Mouse (Mus musculus): ENCODE results near the gene Tnni3. TPM values are rescaled to one million over a fixed set of nuclear protein-coding genes. Genes with fewer than 3 reads are reported as not detected.
A peak's percentile ranks its signal among the peaks of the same experiment; 100 is the strongest.
"Not testable (repeated sequence)": the region's sequence is repeated elsewhere in the genome, so short reads cannot be mapped to it uniquely, and the experiment has no call there.

Gene Tnni3
- 5.8 and 6.1 TPM in 2 replicates for polyA plus RNA-seq (2015; fragmentation: Nextera tagmentation; extraction: Ambion mirVana)

DNA sequence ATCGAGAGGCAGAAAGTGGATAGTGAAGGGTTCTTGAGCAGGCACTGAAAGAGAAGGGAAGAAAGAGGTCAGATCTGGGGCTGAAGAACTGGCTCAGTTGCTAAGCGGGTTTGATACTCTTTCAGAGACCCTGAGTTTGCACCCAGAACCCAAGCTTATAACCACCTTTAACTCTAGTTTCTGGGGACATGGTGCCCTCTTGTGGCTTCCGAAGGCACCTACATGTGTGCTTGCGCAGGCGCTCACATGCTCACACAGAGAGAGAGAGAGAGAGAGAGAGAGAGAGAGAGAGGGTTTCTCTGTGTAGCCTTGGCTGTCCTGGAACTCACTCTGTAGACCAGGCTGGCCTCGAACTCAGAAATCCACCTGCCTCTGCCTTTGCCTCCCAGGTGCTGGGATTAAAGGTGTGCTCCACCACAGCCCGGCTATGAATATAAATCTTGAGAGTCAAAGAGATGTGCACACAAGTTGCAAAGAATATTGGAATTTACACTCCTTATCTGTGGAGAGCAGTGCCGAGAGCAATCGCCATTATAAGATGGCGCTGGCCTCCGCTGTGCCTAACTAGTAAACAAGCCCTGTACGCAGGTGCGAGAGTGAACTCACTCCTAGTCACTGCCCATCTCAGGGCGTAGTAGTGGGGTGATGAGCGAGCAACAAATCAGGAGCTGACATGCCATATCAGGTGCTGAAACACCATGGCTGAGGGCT lies at the start of gene Tnni3:
TSS of gene Tnni3 (minus strand) at position 18 of the 711 bp plus-strand sequence.
- 65% methylated on average over 15 of the region's 15 CpGs for WGBS
- not testable (repeated sequence) for H3K4me2 ChIP-seq (replicated peaks; ENCODE audit: low read depth, low read length); H3K36me3 ChIP-seq (ENCODE audit: insufficient read depth, low read length); H3K9ac ChIP-seq (replicated peaks; ENCODE audit: low read length); H3K9me3 ChIP-seq (ENCODE audit: low read length); H3K27ac ChIP-seq (ENCODE audit: low read length); H3K27me3 ChIP-seq (ENCODE audit: insufficient read depth, low read length); H3K4me3 ChIP-seq (ENCODE audit: low read length); ATAC-seq (ENCODE audit: low FRiP score, low TSS enrichment)
- peaks cover 17% of the 10 kb centered on the region for H3K4me1 ChIP-seq (ENCODE audit: insufficient read depth, low read length)

DNA sequence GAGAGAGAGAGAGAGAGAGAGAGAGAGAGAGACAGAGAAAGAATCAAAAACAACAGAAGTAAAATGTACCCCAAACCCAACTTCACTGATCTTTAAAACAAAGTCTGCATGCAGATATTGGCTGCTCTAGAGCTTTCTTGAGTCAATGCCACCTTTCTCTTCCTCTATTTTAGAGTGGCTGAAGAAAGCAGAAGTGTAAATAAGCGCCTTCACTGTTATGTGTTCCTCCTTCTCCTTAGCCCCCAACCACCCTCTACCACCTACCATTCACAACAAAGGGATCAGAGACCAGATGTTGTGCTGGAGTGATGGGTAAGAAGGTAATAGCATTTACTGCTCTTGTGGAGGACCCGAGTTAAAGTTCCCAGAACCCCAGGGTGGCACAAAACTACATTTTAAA lies 48.3 kb upstream of the Tnni3 start:
- not testable (repeated sequence) for H3K36me3 ChIP-seq (ENCODE audit: insufficient read depth, low read length); H3K27ac ChIP-seq (ENCODE audit: low read length); H3K4me2 ChIP-seq (replicated peaks; ENCODE audit: low read depth, low read length); H3K9ac ChIP-seq (replicated peaks; ENCODE audit: low read length); ATAC-seq (ENCODE audit: low FRiP score, low TSS enrichment); H3K4me1 ChIP-seq (ENCODE audit: insufficient read depth, low read length); H3K27me3 ChIP-seq (ENCODE audit: insufficient read depth, low read length); H3K4me3 ChIP-seq (ENCODE audit: low read length); H3K9me3 ChIP-seq (ENCODE audit: low read length)
- 87% methylated on average over 2 of the region's 2 CpGs for WGBS

DNA sequence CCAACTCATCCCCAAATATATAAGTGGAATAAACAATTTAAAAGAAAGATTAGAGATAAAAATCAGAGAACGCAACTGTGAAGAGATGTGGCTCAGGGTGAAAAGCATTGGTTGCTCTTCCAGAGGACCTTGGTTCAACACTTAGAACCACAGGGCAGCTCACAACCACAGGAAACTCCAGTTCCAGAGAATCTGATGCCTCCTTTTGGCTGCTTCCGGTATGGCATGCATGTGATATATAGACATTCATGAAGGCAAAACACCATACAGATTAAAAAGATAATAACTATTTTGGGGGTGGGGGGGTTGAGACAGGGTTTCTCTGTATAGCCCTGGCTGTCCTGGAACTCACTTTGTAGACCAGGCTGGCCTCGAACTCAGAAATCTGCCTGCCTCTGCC lies 38.6 kb upstream of the Tnni3 start:
- 87% methylated on average over 3 of the region's 3 CpGs for WGBS
- Histone ChIP-seq H3K4me3 (ENCODE audit: low read length) (no peak overlapping the region), H3K9me3 (ENCODE audit: low read length) (no peaks in the 10 kb centered on the region), H3K4me1 (ENCODE audit: insufficient read depth, low read length) (no peaks in the 10 kb centered on the region), H3K27ac (ENCODE audit: low read length) (no peak overlapping the region), H3K36me3 (ENCODE audit: insufficient read depth, low read length) (no peaks in the 10 kb centered on the region), H3K4me2 (replicated peaks; ENCODE audit: low read depth, low read length) (no peak overlapping the region), H3K27me3 (ENCODE audit: insufficient read depth, low read length) (no peaks in the 10 kb centered on the region), H3K9ac (replicated peaks; ENCODE audit: low read length) (no peak overlapping the region)
- ATAC-seq (ENCODE audit: low FRiP score, low TSS enrichment), result no peak

DNA sequence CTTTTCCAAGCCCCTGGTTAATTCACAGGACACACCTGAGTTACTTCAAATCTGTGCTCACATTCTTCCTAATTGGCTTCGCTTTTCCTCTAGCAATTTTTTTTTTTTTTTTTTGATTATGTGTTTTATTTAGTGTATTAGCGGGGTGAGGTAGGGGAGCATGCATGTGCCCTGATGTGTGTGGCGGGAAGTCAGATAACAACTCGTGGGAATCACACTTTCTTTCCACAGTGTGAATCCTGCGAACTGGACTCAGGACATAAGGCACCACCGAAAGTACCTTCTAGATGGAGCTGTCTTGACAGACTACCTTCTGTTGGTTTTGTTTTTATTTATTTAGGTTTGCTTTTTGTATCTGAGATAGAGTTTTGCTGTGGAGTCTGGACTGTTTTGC lies 33.1 kb upstream of the Tnni3 start:
- Histone ChIP-seq H3K27ac (ENCODE audit: low read length) (no peak overlapping the region), H3K9me3 (ENCODE audit: low read length) (no peaks in the 10 kb centered on the region), H3K4me1 (ENCODE audit: insufficient read depth, low read length) (no peaks in the 10 kb centered on the region), H3K36me3 (ENCODE audit: insufficient read depth, low read length) (no peaks in the 10 kb centered on the region), H3K9ac (replicated peaks; ENCODE audit: low read length) (no peak overlapping the region), H3K4me2 (replicated peaks; ENCODE audit: low read depth, low read length) (no peak overlapping the region), H3K4me3 (ENCODE audit: low read length) (no peak overlapping the region), H3K27me3 (ENCODE audit: insufficient read depth, low read length) (no peaks in the 10 kb centered on the region)
- no peak for ATAC-seq (ENCODE audit: low FRiP score, low TSS enrichment)
- 73% methylated on average over 6 of the region's 6 CpGs for WGBS

DNA sequence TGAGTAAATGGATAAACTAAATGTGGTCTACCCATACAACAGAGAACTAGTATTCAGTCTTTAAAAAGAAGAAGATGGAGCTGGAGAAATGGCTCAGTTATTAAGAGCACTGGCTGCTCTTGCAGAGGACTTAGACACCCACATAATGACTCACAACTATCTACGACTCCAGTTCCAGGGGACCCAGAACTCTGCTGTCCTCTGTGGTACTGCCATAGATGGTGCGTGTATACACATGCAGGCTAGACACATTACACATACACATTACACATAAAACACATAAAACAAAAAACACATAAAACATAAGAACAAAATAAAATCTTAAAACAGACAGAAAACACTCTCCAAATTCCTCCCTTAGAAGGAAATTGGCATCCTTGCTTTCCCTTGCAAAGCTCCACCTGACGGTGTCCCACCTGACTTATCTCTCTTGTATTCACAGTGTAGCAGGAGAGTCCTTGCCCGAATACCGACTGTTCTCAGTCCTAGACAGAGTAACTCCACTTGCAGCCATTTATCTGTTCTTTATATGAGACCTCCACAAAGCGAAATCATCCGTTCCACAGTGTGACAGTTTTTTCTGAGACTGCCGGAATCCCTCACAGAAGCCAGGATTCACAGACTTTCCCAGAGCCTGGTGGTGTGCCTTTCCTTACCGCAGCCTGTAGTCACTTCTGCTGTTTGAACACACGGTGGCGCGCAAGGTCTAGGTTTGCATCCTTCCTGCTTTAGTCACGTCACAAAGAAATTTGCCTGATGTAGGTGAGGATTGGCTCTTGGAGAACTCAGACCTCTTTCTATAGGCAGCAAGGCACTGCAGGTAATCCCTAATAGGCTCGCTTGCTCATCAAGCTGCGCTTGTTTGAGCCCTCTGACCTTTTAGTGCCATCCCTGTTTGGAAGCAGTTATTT lies 32.5 kb upstream of the Tnni3 start:
- no peaks in the 10 kb centered on the region for H3K9me3 ChIP-seq (ENCODE audit: low read length)
- H3K27me3 ChIP-seq (ENCODE audit: insufficient read depth, low read length), result no peaks in the 10 kb centered on the region
- 21% methylated on average over 15 of the region's 15 CpGs for WGBS
- H3K4me3 ChIP-seq (ENCODE audit: low read length), result no peak overlapping the region
- peak; percentile 93 for ATAC-seq (ENCODE audit: low FRiP score, low TSS enrichment)
- H3K27ac ChIP-seq (ENCODE audit: low read length), result no peak overlapping the region
- no peaks in the 10 kb centered on the region for H3K4me1 ChIP-seq (ENCODE audit: insufficient read depth, low read length)
- H3K4me2 ChIP-seq (replicated peaks; ENCODE audit: low read depth, low read length), result no peak overlapping the region
- no peaks in the 10 kb centered on the region for H3K36me3 ChIP-seq (ENCODE audit: insufficient read depth, low read length)
- no peak overlapping the region for H3K9ac ChIP-seq (replicated peaks; ENCODE audit: low read length)

DNA sequence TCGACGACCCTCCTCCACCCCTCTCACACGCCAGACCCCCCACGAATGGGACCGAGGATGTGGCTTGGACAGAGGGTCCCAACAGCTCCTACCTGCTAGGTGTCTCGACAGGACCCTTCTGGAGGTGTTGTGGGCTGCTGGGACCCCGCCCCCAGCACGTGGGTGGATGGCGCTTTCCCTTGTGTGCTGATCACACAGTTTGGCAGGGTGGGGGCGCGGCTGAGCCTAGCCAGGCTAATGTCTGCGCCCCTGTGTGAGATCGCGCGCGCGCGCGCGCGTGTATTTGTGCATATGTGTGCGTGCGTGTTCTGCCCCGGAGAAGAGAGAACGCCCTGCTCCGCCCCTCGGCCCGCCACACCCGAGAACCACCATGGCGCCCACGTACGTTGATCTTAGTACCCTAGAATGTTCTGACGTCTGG lies 23.2 kb upstream of the Tnni3 start, which contains the start of gene Syt5:
TSS of gene Syt5 (minus strand) at position 321 of the 421 bp plus-strand sequence.
- Histone ChIP-seq H3K27me3 (ENCODE audit: insufficient read depth, low read length) (no peaks in the 10 kb centered on the region), H3K4me2 (replicated peaks; ENCODE audit: low read depth, low read length) (peak within 1 kb of the TSS; percentile 66), H3K4me1 (ENCODE audit: insufficient read depth, low read length) (peaks cover 14% of the 10 kb centered on the region), H3K27ac (ENCODE audit: low read length) (no peak within 1 kb of the TSS), H3K9me3 (ENCODE audit: low read length) (no peaks in the 10 kb centered on the region), H3K9ac (replicated peaks; ENCODE audit: low read length) (peak within 1 kb of the TSS; percentile 48), H3K4me3 (ENCODE audit: low read length) (peak within 1 kb of the TSS; percentile 44), H3K36me3 (ENCODE audit: insufficient read depth, low read length) (no peaks in the 10 kb centered on the region)
- 7% methylated on average over 33 of the region's 33 CpGs for WGBS
- peak; percentile 49; the same call in 1 of the 2 replicates for ATAC-seq (ENCODE audit: low FRiP score, low TSS enrichment)

DNA sequence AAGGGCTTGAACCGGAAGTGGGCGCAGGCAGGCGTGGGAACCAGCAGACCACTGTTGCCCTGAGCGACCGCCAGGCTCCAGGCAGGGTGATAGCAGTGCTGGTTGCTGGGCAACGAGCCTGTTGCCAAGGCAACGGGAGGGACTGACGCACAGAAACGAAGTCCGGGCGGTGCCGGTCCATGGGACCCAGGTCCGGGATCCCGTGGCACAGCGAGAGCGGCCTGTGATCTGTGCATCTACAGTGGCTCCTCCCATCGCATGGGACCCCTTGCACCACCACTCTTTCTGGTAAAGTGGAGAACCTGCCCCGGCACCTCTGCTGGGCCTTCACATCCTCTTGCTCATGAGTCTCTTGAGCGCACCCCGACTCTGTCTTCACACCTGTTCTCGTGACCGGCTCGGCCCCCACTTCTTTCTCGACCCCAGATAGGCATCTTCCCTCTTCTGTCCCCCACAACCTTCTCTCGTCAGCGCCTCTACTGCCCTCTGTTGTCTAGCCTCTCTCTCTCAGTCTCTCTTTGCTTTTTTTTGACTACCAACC lies 22.6 kb upstream of the Tnni3 start:
- Histone ChIP-seq H3K4me1 (ENCODE audit: insufficient read depth, low read length) (peaks cover 14% of the 10 kb centered on the region), H3K36me3 (ENCODE audit: insufficient read depth, low read length) (no peaks in the 10 kb centered on the region), H3K4me2 (replicated peaks; ENCODE audit: low read depth, low read length) (peak overlapping the region; percentile 66), H3K27ac (ENCODE audit: low read length) (no peak overlapping the region), H3K9ac (replicated peaks; ENCODE audit: low read length) (0 out of 2 replicates have a peak overlapping the region, but pooled peaks have one; percentile 41), H3K9me3 (ENCODE audit: low read length) (no peaks in the 10 kb centered on the region), H3K4me3 (ENCODE audit: low read length) (peak overlapping the region; percentile 44), H3K27me3 (ENCODE audit: insufficient read depth, low read length) (no peaks in the 10 kb centered on the region)
- WGBS, result 3% methylated on average over 26 of the region's 26 CpGs
- ATAC-seq (ENCODE audit: low FRiP score, low TSS enrichment), result peak; percentile 80

DNA sequence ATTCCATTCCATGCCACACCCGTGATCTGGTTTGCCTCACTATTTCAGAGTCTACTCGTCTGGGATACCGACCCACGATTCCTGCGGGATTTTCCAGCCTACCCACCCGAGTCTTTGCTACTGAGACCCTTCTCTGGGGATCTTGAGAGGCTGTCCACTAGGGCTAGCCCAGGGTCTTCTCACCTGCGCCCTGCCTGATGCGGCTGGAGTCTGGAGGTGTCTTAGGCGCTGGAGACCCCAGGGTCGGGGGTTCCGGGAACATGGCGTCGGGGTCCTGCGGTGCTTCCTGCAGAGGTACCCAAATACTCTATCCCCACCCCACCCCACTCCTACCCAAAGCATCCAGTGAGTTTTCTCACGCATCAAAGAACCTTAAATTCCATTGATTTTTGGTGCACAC lies 22.0 kb upstream of the Tnni3 start:
- H3K9me3 ChIP-seq (ENCODE audit: low read length), result no peaks in the 10 kb centered on the region
- H3K27me3 ChIP-seq (ENCODE audit: insufficient read depth, low read length), result no peaks in the 10 kb centered on the region
- H3K9ac ChIP-seq (replicated peaks; ENCODE audit: low read length), result no peak overlapping the region
- no peaks in the 10 kb centered on the region for H3K36me3 ChIP-seq (ENCODE audit: insufficient read depth, low read length)
- H3K4me1 ChIP-seq (ENCODE audit: insufficient read depth, low read length), result peaks cover 14% of the 10 kb centered on the region
- H3K27ac ChIP-seq (ENCODE audit: low read length), result no peak overlapping the region
- 0 out of 2 replicates have a peak, but pooled peaks have one; percentile 3 for ATAC-seq (ENCODE audit: low FRiP score, low TSS enrichment)
- 78% methylated on average over 15 of the region's 15 CpGs for WGBS
- H3K4me3 ChIP-seq (ENCODE audit: low read length), result no peak overlapping the region
- H3K4me2 ChIP-seq (replicated peaks; ENCODE audit: low read depth, low read length), result peak overlapping the region; percentile 66

DNA sequence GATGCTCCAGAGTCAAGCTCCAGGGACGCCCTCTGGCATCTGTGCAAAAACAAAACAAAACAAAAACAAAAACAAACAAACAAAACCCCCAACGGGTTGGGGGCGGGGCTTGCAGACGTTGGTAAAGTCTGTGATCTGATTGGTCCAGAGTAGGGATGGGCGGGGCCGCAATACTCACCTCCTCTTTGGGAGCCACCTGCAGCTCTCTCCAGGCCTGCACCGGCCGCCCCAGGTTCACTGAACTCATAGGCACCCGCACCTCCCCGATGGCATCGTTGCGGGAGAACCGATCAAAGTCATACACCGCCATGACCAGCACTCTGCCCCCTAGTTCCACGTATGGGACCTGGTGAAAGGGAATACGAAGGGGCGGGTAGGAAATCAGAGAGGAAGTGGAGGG lies 18.0 kb upstream of the Tnni3 start:
- Histone ChIP-seq H3K4me2 (replicated peaks; ENCODE audit: low read depth, low read length) (no peak overlapping the region), H3K36me3 (ENCODE audit: insufficient read depth, low read length) (no peaks in the 10 kb centered on the region)
- 34% methylated on average over 17 of the region's 17 CpGs for WGBS

More for the DNA sequence above, 18.0 kb upstream of the Tnni3 start:
- H3K9ac ChIP-seq (replicated peaks; ENCODE audit: low read length), result no peak overlapping the region
- H3K4me3 ChIP-seq (ENCODE audit: low read length), result no peak overlapping the region
- ATAC-seq (ENCODE audit: low FRiP score, low TSS enrichment), result no peak
- no peaks in the 10 kb centered on the region for H3K9me3 ChIP-seq (ENCODE audit: low read length)
- peaks cover 9% of the 10 kb centered on the region for H3K4me1 ChIP-seq (ENCODE audit: insufficient read depth, low read length)
- H3K27me3 ChIP-seq (ENCODE audit: insufficient read depth, low read length), result no peaks in the 10 kb centered on the region
- no peak overlapping the region for H3K27ac ChIP-seq (ENCODE audit: low read length)
